Mouse (Mus musculus) liver, embryonic 12.5 days (tissue): ENCODE measurements around the gene Kcnd1. TPM values are rescaled to one million over a fixed set of nuclear protein-coding genes. Genes with fewer than 3 reads are reported as not detected.

Source experiments
- ATAC-seq: fragments of 200-750 bp; cut with Nextera tagmentation; 2 replicates; pipeline ENCODE4 v1.8.0; 2017; ENCODE audit warnings: moderate number of reproducible peaks, mild to moderate bottlenecking, moderate library complexity
- H3K27ac ChIP-seq: fragments of 300-500 bp; sonication (generic); 2 replicates; pipeline ENCODE4 v1.5.1; 2016; ENCODE audit warnings: mild to moderate bottlenecking
- H3K27me3 ChIP-seq: fragments of 300-500 bp; sonication (generic); replicated peaks from 2 replicates; pipeline ENCODE4 v1.6.1; 2016; ENCODE audit warnings: mild to moderate bottlenecking, moderate library complexity
- H3K36me3 ChIP-seq: fragments of 300-500 bp; sonication (generic); 2 replicates; pipeline ENCODE4 v1.6.1; 2016; ENCODE audit warnings: mild to moderate bottlenecking, moderate library complexity
- H3K4me1 ChIP-seq: fragments of 300-500 bp; sonication (generic); 2 replicates; pipeline ENCODE4 v1.6.1; 2016
- H3K4me2 ChIP-seq: fragments of 300-500 bp; sonication (generic); 2 replicates; pipeline ENCODE4 v1.6.1; 2016; ENCODE audit warnings: mild to moderate bottlenecking, moderate library complexity
- H3K4me3 ChIP-seq: fragments of 300-500 bp; sonication (generic); 2 replicates; pipeline ENCODE4 v1.5.1; 2016; ENCODE audit warnings: mild to moderate bottlenecking, moderate library complexity
- H3K9ac ChIP-seq: fragments of 300-500 bp; sonication (generic); 2 replicates; pipeline ENCODE4 v1.6.1; 2016; ENCODE audit warnings: mild to moderate bottlenecking, moderate library complexity
- H3K9me3 ChIP-seq: fragments of 300-500 bp; sonication (generic); replicated peaks from 2 replicates; pipeline ENCODE4 v1.6.1; 2016; ENCODE audit warnings: mild to moderate bottlenecking, moderate library complexity
- WGBS: fragments of 180-500 bp; shearing (Covaris S2); methylation state at CpG from one replicate; pipeline ENCODE4 v1.1.7; 2016; ENCODE audit not compliant: insufficient replicate concordance; 5-methylcytosine and 5-hydroxymethylcytosine counted together
- polyA plus RNA-seq: library from polyadenylated mRNA; unstranded; fragments of >200 nt; fragmentation: Nextera tagmentation; extraction: Ambion mirVana; gene quantifications from 2 replicates; pipeline ENCODE4 v1.2.1, GENCODE M21; 2016

The Kcnd1 gene
- polyA plus RNA-seq = 0.37 and 0.38 TPM in 2 replicates

GRCm38 (mm10) chrX:7821865-7822779 lies at the start of gene Kcnd1:
Gene Kcnd1, plus strand, starts transcription at chrX:7822289.
- H3K4me2 ChIP-seq = peak within 1 kb of the TSS; percentile 66
- peak within 1 kb of the TSS; percentile 38 for H3K4me3 ChIP-seq
- H3K36me3 ChIP-seq = peaks cover 28% of the 10 kb centered on the region
- 9% methylated on average over 17 of the region's 24 CpGs for WGBS
- H3K27ac ChIP-seq = no peak within 1 kb of the TSS
- H3K9ac ChIP-seq = no peak within 1 kb of the TSS
- H3K27me3 ChIP-seq = no peaks in the 10 kb centered on the region
- peak; percentile 27; the same call in 1 of the 2 replicates for ATAC-seq
- no peaks in the 10 kb centered on the region for H3K9me3 ChIP-seq
- H3K4me1 ChIP-seq = peaks cover 9% of the 10 kb centered on the region

- Histone ChIP-seq H3K9ac (no peak overlapping the region), H3K27me3 (no peaks in the 10 kb centered on the region), H3K4me2 (no peak overlapping the region), H3K4me3 (no peak overlapping the region), H3K27ac (no peak overlapping the region), H3K4me1 (peaks cover 36% of the 10 kb centered on the region), H3K36me3 (peaks cover 55% of the 10 kb centered on the region), H3K9me3 (no peaks in the 10 kb centered on the region)
- WGBS = 48% methylated on average over 2 of the region's 2 CpGs
- ATAC-seq = no peak
These were observed 49.3 kb upstream of the Kcnd1 start for GRCm38 (mm10) chrX:7772766-7773165.

DNA sequence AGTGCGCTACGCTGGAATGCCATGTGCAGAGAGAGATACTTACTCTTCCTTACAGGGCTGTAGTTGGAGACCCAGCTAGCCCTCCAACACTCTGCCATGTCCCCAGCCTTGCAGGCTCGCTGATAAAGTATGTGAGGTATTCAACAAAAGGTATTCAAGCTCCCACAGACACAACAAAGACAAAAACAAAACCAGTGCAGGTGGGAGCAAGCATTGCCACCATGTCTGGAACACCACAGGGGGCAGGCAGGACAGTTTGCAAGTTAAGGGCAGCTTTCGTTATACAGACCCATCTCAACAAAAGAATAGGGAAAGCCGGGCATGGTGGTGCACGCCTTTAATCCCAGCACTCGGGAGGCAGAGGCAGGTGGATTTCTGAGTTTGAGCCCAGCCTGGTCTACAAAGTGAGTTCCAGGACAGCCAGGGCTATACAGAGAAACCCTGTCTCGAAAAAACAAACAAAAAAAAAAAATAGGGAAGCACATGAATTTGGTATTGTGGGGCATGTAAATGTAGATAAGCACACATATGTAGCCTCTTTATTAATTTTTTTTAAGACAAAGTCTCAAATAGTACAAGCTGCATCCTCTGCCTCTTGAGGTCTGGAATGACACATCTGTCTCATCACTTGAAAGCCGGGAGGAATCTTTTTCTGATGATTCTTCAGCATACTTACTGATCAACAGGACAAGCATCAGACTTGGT lies 46.4 kb upstream of the Kcnd1 start:
- Histone ChIP-seq H3K4me3 (no peak overlapping the region), H3K4me2 (no peak overlapping the region), H3K27ac (peak overlapping the region; percentile 10; the same call in 1 of the 2 replicates), H3K36me3 (peaks cover 35% of the 10 kb centered on the region), H3K9ac (no peak overlapping the region), H3K4me1 (peaks cover 43% of the 10 kb centered on the region), H3K27me3 (no peaks in the 10 kb centered on the region), H3K9me3 (no peaks in the 10 kb centered on the region)
- no peak for ATAC-seq
- 73% methylated on average over 9 of the region's 9 CpGs for WGBS

- Histone ChIP-seq H3K4me2 (no peak overlapping the region), H3K27me3 (no peaks in the 10 kb centered on the region), H3K4me1 (peaks cover 43% of the 10 kb centered on the region), H3K4me3 (no peak overlapping the region), H3K27ac (peak overlapping the region; percentile 75), H3K36me3 (peaks cover 28% of the 10 kb centered on the region), H3K9ac (no peak overlapping the region), H3K9me3 (no peaks in the 10 kb centered on the region)
- WGBS = 42% methylated on average over 8 of the region's 8 CpGs
- ATAC-seq = peak; percentile 62
These were observed 45.6 kb upstream of the Kcnd1 start for GRCm38 (mm10) chrX:7776329-7777082.

GRCm38 (mm10) chrX:7778450-7779244 lies 43.4 kb upstream of the Kcnd1 start:
- peaks cover 43% of the 10 kb centered on the region for H3K4me1 ChIP-seq
- H3K36me3 ChIP-seq = peaks cover 8% of the 10 kb centered on the region
- peak overlapping the region; percentile 57 for H3K4me2 ChIP-seq
- peak overlapping the region; percentile 95 for H3K27ac ChIP-seq
- H3K9ac ChIP-seq = peak overlapping the region; percentile 53
- no peaks in the 10 kb centered on the region for H3K27me3 ChIP-seq
- no peaks in the 10 kb centered on the region for H3K9me3 ChIP-seq
- peak overlapping the region; percentile 11; the same call in 1 of the 2 replicates for H3K4me3 ChIP-seq
- peak; percentile 87 for ATAC-seq
- 32% methylated on average over 7 of the region's 7 CpGs for WGBS

- WGBS = 5% methylated on average over 3 of the region's 3 CpGs
- H3K27me3 ChIP-seq = no peaks in the 10 kb centered on the region
- no peaks in the 10 kb centered on the region for H3K9me3 ChIP-seq
- peak overlapping the region; percentile 29 for H3K4me3 ChIP-seq
- peaks cover 1% of the 10 kb centered on the region; the same call in 1 of the 2 replicates for H3K36me3 ChIP-seq
- H3K9ac ChIP-seq = peak overlapping the region; percentile 53
- peaks cover 43% of the 10 kb centered on the region for H3K4me1 ChIP-seq
- peak; percentile 77 for ATAC-seq
- H3K4me2 ChIP-seq = peak overlapping the region; percentile 57
- peak overlapping the region; percentile 95 for H3K27ac ChIP-seq
These were observed 42.8 kb upstream of the Kcnd1 start for GRCm38 (mm10) chrX:7779294-7779693.

DNA sequence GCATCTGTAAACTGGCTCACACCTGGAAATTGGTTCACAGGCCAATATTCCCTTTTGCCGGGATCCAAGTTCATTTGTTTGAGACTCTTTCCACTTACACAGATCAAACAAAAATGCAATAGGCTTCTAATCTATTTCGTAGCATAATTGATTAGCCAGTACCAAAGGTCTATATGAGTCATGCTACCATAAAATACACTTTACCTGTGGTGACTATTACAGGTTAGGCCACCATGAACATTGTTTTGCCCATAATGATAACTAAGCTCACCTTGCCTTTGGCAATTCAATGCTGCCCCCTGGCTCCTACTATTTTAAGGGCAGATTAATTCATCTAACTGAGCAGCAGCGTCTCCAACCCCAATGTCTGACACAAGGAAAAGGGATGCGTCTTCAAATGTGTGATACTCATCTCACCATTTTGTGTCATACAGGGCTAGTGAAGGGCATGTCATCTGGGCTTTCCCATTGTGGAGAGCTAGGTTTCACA lies 39.4 kb upstream of the Kcnd1 start:
- Histone ChIP-seq H3K27me3 (no peaks in the 10 kb centered on the region), H3K27ac (no peak overlapping the region), H3K36me3 (no peaks in the 10 kb centered on the region), H3K9ac (no peak overlapping the region), H3K4me1 (peaks cover 26% of the 10 kb centered on the region), H3K9me3 (no peaks in the 10 kb centered on the region), H3K4me2 (no peak overlapping the region), H3K4me3 (no peak overlapping the region)
- ATAC-seq = no peak
- WGBS = 68% methylated on average over 4 of the region's 4 CpGs

GRCm38 (mm10) chrX:7789542-7790136 lies 32.5 kb upstream of the Kcnd1 start, which contains the start of gene Gripap1:
Gene Gripap1, plus strand, starts transcription at chrX:7789765.
- Histone ChIP-seq H3K4me3 (peak within 1 kb of the TSS; percentile 70), H3K4me2 (peak within 1 kb of the TSS; percentile 69), H3K27me3 (no peaks in the 10 kb centered on the region), H3K9ac (peak within 1 kb of the TSS; percentile 68), H3K36me3 (peaks cover 19% of the 10 kb centered on the region), H3K9me3 (no peaks in the 10 kb centered on the region), H3K27ac (peak within 1 kb of the TSS; percentile 65), H3K4me1 (peaks cover 9% of the 10 kb centered on the region)
- ATAC-seq = peak; percentile 88
- 6% methylated on average over 24 of the region's 24 CpGs for WGBS

GRCm38 (mm10) chrX:7790309-7790708 lies 31.8 kb upstream of the Kcnd1 start:
- 15% methylated on average over 5 of the region's 5 CpGs for WGBS
- H3K36me3 ChIP-seq = peaks cover 26% of the 10 kb centered on the region
- H3K27me3 ChIP-seq = no peaks in the 10 kb centered on the region
- peak overlapping the region; percentile 65 for H3K27ac ChIP-seq
- H3K4me3 ChIP-seq = peak overlapping the region; percentile 70
- no peaks in the 10 kb centered on the region for H3K9me3 ChIP-seq
- H3K9ac ChIP-seq = peak overlapping the region; percentile 68
- 0 out of 2 replicates have a peak, but pooled peaks have one; percentile 28 for ATAC-seq
- peak overlapping the region; percentile 69 for H3K4me2 ChIP-seq
- H3K4me1 ChIP-seq = peaks cover 9% of the 10 kb centered on the region

DNA sequence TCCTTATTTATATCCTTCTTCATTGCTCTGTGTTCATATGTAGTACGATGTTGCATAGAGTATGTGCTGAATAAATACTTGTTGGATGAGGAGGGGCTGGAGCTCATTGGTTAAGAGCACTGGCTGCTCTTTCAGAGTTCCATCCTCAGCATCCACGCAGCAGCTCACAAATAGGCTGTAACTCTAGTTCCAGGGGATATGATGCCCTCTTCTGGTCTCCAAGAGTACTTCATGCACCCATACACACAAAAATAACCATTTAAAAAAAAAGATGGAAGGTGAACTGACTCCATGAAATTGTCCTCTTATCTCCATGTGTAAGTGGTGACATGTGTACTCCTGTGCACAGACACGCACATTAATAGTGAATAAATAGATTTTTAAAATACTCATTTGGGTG lies 28.7 kb upstream of the Kcnd1 start:
- Histone ChIP-seq H3K9me3 (no peaks in the 10 kb centered on the region), H3K4me1 (peaks cover 13% of the 10 kb centered on the region), H3K27me3 (no peaks in the 10 kb centered on the region), H3K27ac (no peak overlapping the region), H3K4me2 (no peak overlapping the region), H3K36me3 (peaks cover 26% of the 10 kb centered on the region), H3K9ac (no peak overlapping the region), H3K4me3 (no peak overlapping the region)
- no peak for ATAC-seq
- WGBS = 32% methylated on average over 3 of the region's 3 CpGs
